Mouse (Mus musculus) hindbrain, embryonic 16.5 days (tissue): Measurements from ENCODE around the gene Ccdc71. TPM values are rescaled to one million over a fixed set of nuclear protein-coding genes. Genes with fewer than 3 reads are reported as not detected.
A peak's percentile ranks its signal among the peaks of the same experiment; 100 is the strongest.

Experiments used
- ATAC-seq: fragments of 200-750 bp; cut with Nextera tagmentation; 2 replicates; pipeline ENCODE4 v1.8.0; 2017; ENCODE audit warnings: moderate TSS enrichment, moderate library complexity
- H3K27ac ChIP-seq: fragments of 300-500 bp; sonication (generic); 2 replicates; pipeline ENCODE4 v1.5.1; 2014; ENCODE audit warnings: low read depth, mild to moderate bottlenecking, control low read depth, low read length, moderate library complexity
- H3K27me3 ChIP-seq: fragments of 300-500 bp; sonication (generic); replicated peaks from 2 replicates; pipeline ENCODE4 v1.6.1; 2014; ENCODE audit warnings: low read length; ENCODE audit not compliant: control insufficient read depth, insufficient read depth
- H3K36me3 ChIP-seq: fragments of 300-500 bp; sonication (generic); 2 replicates; pipeline ENCODE4 v1.6.1; 2014; ENCODE audit warnings: mild to moderate bottlenecking, low read length, moderate library complexity, mixed read lengths; ENCODE audit not compliant: control insufficient read depth, insufficient read depth
- H3K4me1 ChIP-seq: fragments of 300-500 bp; sonication (generic); 2 replicates; pipeline ENCODE4 v1.6.1; 2014; ENCODE audit warnings: low read depth, low read length; ENCODE audit not compliant: control insufficient read depth, insufficient read depth
- H3K4me2 ChIP-seq: fragments of 300-500 bp; sonication (generic); 2 replicates; pipeline ENCODE4 v1.6.1; 2014; ENCODE audit warnings: mild to moderate bottlenecking, low read length, control low read depth, moderate library complexity
- H3K4me3 ChIP-seq: fragments of 300-500 bp; sonication (generic); 2 replicates; pipeline ENCODE4 v1.5.1; 2014; ENCODE audit warnings: mild to moderate bottlenecking, low read length, control low read depth, moderate library complexity
- H3K9ac ChIP-seq: fragments of 300-500 bp; sonication (generic); 2 replicates; pipeline ENCODE4 v1.6.1; 2014; ENCODE audit warnings: low read depth, mild to moderate bottlenecking, control low read depth, low read length, moderate library complexity
- H3K9me3 ChIP-seq: fragments of 300-500 bp; sonication (generic); 2 replicates; pipeline ENCODE4 v1.6.1; 2014; ENCODE audit warnings: mild to moderate bottlenecking, low read length, moderate library complexity; ENCODE audit not compliant: control insufficient read depth
- WGBS: fragments of 180-500 bp; shearing (Covaris S2); extraction: QIAGEN DNeasy Blood & Tissue Kit; methylation state at CpG from one replicate; pipeline ENCODE4 v1.1.7; 2014; 5-methylcytosine and 5-hydroxymethylcytosine counted together
- polyA plus RNA-seq: library from polyadenylated mRNA; unstranded; fragments of >200 nt; fragmentation: Nextera tagmentation; extraction: Ambion mirVana; gene quantifications from 2 replicates; pipeline ENCODE4 v1.2.1, GENCODE M21; 2015

The Ccdc71 gene
- polyA plus RNA-seq, 1 experiment from 2014 or later = 57.6 TPM

- peak overlapping the region; percentile 80 for H3K9ac ChIP-seq
- 77% methylated on average over 4 of the region's 4 CpGs for WGBS
- peak overlapping the region; percentile 66 for H3K4me3 ChIP-seq
- ATAC-seq = no peak
- no peaks in the 10 kb centered on the region for H3K9me3 ChIP-seq
- peak overlapping the region; percentile 88 for H3K27ac ChIP-seq
- no peaks in the 10 kb centered on the region for H3K27me3 ChIP-seq
- 0 out of 2 replicates have a peak, but pooled peaks cover 2% of the 10 kb centered on the region for H3K36me3 ChIP-seq
- H3K4me1 ChIP-seq = peaks cover 32% of the 10 kb centered on the region
- peak overlapping the region; percentile 76 for H3K4me2 ChIP-seq
Observed at GRCm38 (mm10) chr9:108453458-108453857, 6.9 kb upstream of the Ccdc71 start.

GRCm38 (mm10) chr9:108454429-108454828 is 5.9 kb upstream of the Ccdc71 start:
- no peaks in the 10 kb centered on the region for H3K9me3 ChIP-seq
- H3K9ac ChIP-seq = no peak overlapping the region
- H3K4me2 ChIP-seq = no peak overlapping the region
- no peak overlapping the region for H3K27ac ChIP-seq
- H3K27me3 ChIP-seq = no peaks in the 10 kb centered on the region
- H3K4me3 ChIP-seq = no peak overlapping the region
- peaks cover 32% of the 10 kb centered on the region for H3K4me1 ChIP-seq
- no peak for ATAC-seq
- WGBS = 91% methylated on average over 6 of the region's 6 CpGs
- H3K36me3 ChIP-seq = no peaks in the 10 kb centered on the region

- Histone ChIP-seq H3K36me3 (no peaks in the 10 kb centered on the region), H3K27me3 (no peaks in the 10 kb centered on the region), H3K4me3 (no peak overlapping the region), H3K27ac (no peak overlapping the region), H3K4me2 (no peak overlapping the region), H3K4me1 (peaks cover 16% of the 10 kb centered on the region), H3K9ac (no peak overlapping the region; the same call in 1 of the 2 replicates), H3K9me3 (no peaks in the 10 kb centered on the region)
- no peak for ATAC-seq
- WGBS = 78% methylated on average over 12 of the region's 12 CpGs
Observed at GRCm38 (mm10) chr9:108455747-108456571, 4.4 kb upstream of the Ccdc71 start.

GRCm38 (mm10) chr9:108456953-108457352 is 3.4 kb upstream of the Ccdc71 start:
- Histone ChIP-seq H3K36me3 (no peaks in the 10 kb centered on the region), H3K9me3 (no peaks in the 10 kb centered on the region), H3K9ac (no peak overlapping the region), H3K27ac (no peak overlapping the region), H3K4me3 (no peak overlapping the region), H3K4me1 (peaks cover 23% of the 10 kb centered on the region), H3K4me2 (no peak overlapping the region), H3K27me3 (no peaks in the 10 kb centered on the region)
- ATAC-seq = no peak
- WGBS = 87% methylated on average over 10 of the region's 10 CpGs

- H3K36me3 ChIP-seq = peaks cover 17% of the 10 kb centered on the region
- peaks cover 13% of the 10 kb centered on the region for H3K4me1 ChIP-seq
- H3K4me3 ChIP-seq = peak overlapping the region; percentile 87
- 0 out of 2 replicates have a peak, but pooled peaks have one; percentile 6 for ATAC-seq
- peak overlapping the region; percentile 92; the same call in 1 of the 2 replicates for H3K9ac ChIP-seq
- 90% methylated on average over 1 of the region's 1 CpGs for WGBS
- no peaks in the 10 kb centered on the region for H3K9me3 ChIP-seq
- no peaks in the 10 kb centered on the region for H3K27me3 ChIP-seq
- peak overlapping the region; percentile 88 for H3K27ac ChIP-seq
- peak overlapping the region; percentile 97 for H3K4me2 ChIP-seq
Observed at GRCm38 (mm10) chr9:108459939-108460318, 398 bp upstream of the Ccdc71 start.

- Histone ChIP-seq H3K4me2 (peak within 1 kb of the TSS; percentile 97), H3K9ac (peak within 1 kb of the TSS; percentile 92), H3K4me3 (peak within 1 kb of the TSS; percentile 87), H3K27me3 (no peaks in the 10 kb centered on the region), H3K4me1 (peaks cover 13% of the 10 kb centered on the region), H3K36me3 (peaks cover 20% of the 10 kb centered on the region), H3K9me3 (no peaks in the 10 kb centered on the region), H3K27ac (peak within 1 kb of the TSS; percentile 88)
- peak; percentile 37 for ATAC-seq
- WGBS = 24% methylated on average over 11 of the region's 11 CpGs
Observed at GRCm38 (mm10) chr9:108461181-108461631, 879 bp downstream of the Ccdc71 start, which contains the start of gene Klhdc8b. Klhdc8b (minus strand) TSS chr9:108461581.

- WGBS = 89% methylated on average over 5 of the region's 5 CpGs
- Histone ChIP-seq H3K36me3 (peaks cover 20% of the 10 kb centered on the region), H3K27ac (no peak overlapping the region), H3K4me1 (peaks cover 13% of the 10 kb centered on the region), H3K4me2 (peak overlapping the region; percentile 97), H3K9me3 (no peaks in the 10 kb centered on the region), H3K4me3 (peak overlapping the region; percentile 87), H3K27me3 (no peaks in the 10 kb centered on the region), H3K9ac (no peak overlapping the region)
- ATAC-seq = no peak
Observed at GRCm38 (mm10) chr9:108461675-108462074, 1.3 kb downstream of the Ccdc71 start.

- H3K4me2 ChIP-seq = no peak overlapping the region
- no peak overlapping the region for H3K9ac ChIP-seq
- peaks cover 20% of the 10 kb centered on the region for H3K36me3 ChIP-seq
- H3K4me3 ChIP-seq = no peak overlapping the region
- ATAC-seq = no peak
- WGBS = 87% methylated on average over 10 of the region's 10 CpGs
- H3K27me3 ChIP-seq = no peaks in the 10 kb centered on the region
- H3K9me3 ChIP-seq = no peaks in the 10 kb centered on the region
- no peak overlapping the region for H3K27ac ChIP-seq
- peaks cover 13% of the 10 kb centered on the region for H3K4me1 ChIP-seq
Observed at GRCm38 (mm10) chr9:108462192-108462591, 1.9 kb downstream of the Ccdc71 start.

GRCm38 (mm10) chr9:108463713-108464112 is 3.4 kb downstream of the Ccdc71 start:
- ATAC-seq = no peak
- peaks cover 13% of the 10 kb centered on the region for H3K4me1 ChIP-seq
- H3K27me3 ChIP-seq = no peaks in the 10 kb centered on the region
- H3K36me3 ChIP-seq = peaks cover 20% of the 10 kb centered on the region
- WGBS = 90% methylated on average over 9 of the region's 9 CpGs
- no peaks in the 10 kb centered on the region for H3K9me3 ChIP-seq
- H3K9ac ChIP-seq = no peak overlapping the region
- H3K4me3 ChIP-seq = no peak overlapping the region
- H3K27ac ChIP-seq = no peak overlapping the region
- no peak overlapping the region for H3K4me2 ChIP-seq
